Mouse (Mus musculus): Measurements from ENCODE around the gene Krt86.

Krt86 gene

DNA sequence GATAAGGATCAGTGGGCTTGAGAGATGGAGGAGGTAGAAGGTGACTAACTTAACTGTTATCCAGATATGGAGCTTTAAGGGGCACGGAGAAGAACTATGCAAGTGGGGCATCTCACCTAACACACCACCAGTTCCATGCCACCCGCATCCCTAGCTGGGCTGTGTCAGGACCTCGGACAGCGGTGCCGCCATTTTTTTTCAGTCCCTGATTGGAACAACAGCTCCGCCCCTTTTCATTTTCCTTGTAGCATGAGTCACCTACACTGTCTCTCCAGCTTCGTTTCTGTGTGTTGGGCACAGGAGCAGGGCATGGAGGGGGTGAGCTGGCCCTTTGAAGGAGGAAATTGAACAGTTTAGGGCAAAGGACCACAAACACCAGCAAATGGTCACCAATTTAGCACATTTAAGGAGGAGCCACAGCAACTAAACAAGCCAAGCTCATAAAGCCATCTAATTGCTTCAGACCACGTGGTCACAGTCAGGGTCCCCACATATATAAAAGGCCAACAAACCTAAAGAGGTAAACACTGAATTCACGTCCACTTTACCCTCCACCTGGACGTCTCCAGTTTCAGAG lies at the start of gene Krt86:
TSS of gene Krt86 (plus strand) at position 527 of the 577 bp plus-strand sequence.
- no peak for DNase-seq

DNA sequence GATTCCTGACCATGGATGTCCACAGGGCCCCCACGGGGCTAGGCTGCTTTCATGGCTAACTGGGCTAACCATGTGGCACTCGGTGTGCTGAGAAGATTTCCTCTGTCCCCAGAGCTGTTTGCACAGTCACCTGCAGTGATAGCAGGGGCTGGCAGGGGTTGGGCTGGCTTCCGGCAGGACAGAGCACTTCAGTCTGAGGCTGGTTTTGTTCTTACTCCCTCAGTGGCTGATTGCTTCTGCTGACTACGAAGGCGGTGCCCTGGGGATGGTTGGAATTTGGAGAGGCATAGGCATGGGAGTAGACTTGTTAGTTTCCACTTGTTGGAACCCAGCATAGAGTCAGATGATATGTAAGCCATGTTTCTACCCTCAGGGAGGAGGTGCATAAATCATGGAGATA lies 48.4 kb upstream of the Krt86 start:
- no peak for DNase-seq

DNA sequence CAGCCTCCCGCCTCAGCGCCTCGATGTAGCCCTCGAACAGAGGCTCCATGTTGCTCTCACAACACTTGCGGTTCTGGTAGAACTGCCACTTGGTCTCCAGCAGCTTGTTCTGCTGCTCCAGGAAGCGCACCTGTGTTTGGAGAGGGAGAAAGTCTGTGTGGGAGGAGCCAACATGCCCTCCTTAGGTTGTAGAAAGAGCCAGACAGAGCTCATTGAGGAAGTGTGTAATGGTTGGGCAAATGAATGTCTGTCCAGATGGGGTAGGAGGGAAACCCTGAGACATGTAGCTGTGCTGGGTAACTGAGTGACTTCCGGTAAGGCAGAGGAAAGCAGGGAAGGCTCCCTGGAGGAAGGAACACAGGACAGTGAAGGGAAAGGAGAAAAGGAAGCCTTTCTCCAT lies 36.7 kb upstream of the Krt86 start:
- no peak for DNase-seq

DNA sequence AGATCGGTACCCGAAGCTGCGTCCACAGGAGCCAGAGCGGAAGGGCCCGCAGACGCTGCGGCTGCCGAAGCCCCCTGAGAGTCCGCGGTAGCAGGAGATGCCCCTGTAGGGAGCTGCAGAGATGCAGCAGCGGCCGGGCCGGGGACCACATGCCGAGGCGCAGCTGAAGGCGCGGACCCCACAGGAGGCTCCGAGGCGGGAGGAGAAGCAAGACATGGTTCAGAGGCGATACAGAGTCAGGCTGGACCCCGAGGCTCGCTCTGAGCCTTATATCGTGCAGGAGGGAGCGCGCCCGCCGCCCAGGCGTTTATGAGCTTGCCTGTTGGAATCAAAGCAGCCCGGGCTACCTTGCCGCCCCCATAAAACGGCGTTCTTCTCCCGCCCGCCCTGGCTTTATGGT lies 34.7 kb upstream of the Krt86 start, which contains the start of gene Krt87:
TSS of gene Krt87 (minus strand) at position 250 of the 400 bp plus-strand sequence.
- DNase-seq = no peak

DNA sequence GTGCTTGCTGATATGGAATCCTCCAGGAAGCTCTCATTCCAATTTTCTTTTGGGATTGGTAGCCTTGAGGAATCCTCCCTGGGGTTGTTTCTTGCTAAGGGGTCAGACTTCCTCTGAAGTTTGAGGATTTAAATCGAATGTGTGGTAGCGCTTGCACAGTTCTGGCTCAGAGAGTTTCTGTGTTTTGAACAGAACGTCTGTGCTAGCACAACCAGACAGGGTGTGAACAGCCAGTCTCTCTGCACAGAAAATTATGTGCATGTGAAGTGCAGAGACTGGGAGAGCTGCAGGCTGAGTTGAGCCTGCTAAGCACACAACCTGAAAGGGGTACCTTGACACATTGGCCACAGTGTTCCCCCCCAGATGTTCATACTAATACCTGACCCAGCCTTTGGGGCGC lies 32.4 kb upstream of the Krt86 start:
- no peak for DNase-seq

- no peak for DNase-seq
Observed at GRCm38 (mm10) chr15:101446572-101446971, 26.7 kb upstream of the Krt86 start.

DNA sequence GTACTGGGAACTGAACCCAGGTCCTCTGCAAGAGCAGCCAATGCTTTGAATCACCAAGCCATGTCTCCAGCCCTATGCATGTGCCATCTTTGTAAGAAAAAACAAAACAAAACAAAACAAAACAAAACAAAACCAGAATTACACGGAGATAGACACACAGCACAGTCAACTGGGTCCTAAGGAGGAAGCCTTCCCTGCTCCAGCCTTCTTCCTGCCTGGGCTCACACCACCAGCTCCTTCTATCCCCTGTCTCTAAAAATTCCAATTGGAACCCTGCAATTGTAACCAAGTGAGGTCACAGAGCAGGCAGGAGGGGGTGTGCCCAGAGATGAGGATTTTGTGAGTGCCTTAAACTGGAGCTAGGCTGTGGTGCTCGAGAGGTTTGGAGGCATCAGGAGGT lies 25.8 kb upstream of the Krt86 start, which contains the start of gene Krt88:
TSS of gene Krt88 (plus strand) at position 301 of the 400 bp plus-strand sequence.
- DNase-seq = no peak

DNA sequence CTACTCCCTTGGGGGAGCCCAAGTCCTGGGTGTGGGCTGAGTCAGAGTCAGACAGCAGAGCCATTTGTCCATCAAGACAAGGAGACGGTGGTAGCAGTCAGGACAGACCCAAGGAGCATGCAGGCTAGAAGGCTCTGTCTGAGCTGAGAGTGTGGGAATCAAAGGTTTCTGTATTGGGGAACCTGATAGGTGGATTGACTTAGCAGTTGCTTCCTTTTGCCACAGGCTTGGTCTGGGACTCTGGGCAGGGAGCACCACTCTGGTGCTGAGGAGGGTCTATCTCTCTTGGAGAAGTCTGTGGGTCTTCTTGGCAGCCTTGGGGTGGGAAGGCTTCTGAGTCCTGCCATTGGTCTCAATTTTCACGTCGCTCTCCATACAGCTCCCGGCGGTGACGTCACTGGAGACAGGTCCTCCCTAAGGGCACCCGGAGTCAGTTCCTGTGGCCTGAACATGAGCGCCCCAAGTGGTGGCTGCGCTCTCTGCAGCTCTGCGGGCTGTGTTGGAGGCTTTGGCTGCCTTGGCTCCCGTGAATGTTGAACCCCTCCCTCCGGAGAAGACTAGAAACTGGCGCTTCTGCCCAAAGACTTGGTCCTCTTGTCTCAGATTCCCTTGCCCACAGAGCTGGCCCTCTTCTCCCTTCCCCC lies 20.1 kb upstream of the Krt86 start:
- peak; percentile 33 to 35 for DNase-seq

DNA sequence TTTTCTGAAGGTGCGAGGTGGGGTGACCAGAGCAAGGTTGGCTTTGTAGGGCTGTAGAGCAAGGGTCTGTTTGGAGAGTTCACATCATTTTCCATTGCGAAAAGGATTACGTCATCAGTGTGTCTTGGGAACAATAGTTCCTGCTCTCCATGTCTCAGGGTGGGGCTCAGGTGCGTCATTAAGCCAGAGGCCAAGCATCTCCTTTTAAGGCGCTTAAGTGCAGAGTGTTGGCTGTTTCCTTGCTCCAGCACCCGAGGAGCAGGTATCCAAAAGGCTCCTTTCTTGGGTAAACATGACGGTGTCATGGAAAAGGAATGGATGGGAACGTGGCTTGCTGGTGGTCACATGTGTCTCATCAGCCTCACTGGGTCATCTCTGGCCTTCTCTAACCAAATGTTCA lies 18.5 kb upstream of the Krt86 start:
- no peak for DNase-seq

- no peak for DNase-seq
Observed at GRCm38 (mm10) chr15:101455292-101455691, 18.0 kb upstream of the Krt86 start.

- no peak for DNase-seq
Observed at GRCm38 (mm10) chr15:101455891-101456290, 17.4 kb upstream of the Krt86 start.

- DNase-seq = no peak
Observed at GRCm38 (mm10) chr15:101458361-101458930, 14.8 kb upstream of the Krt86 start.

- no peak for DNase-seq
Observed at GRCm38 (mm10) chr15:101459283-101459682, 14.0 kb upstream of the Krt86 start.

- no peak for DNase-seq
Observed at GRCm38 (mm10) chr15:101463651-101464050, 9.6 kb upstream of the Krt86 start, which contains the start of gene Krt81. Gene Krt81 (minus strand): TSS chr15:101463751.

GRCm38 (mm10) chr15:101469093-101469492 lies 4.2 kb upstream of the Krt86 start:
- no peak for DNase-seq

DNA sequence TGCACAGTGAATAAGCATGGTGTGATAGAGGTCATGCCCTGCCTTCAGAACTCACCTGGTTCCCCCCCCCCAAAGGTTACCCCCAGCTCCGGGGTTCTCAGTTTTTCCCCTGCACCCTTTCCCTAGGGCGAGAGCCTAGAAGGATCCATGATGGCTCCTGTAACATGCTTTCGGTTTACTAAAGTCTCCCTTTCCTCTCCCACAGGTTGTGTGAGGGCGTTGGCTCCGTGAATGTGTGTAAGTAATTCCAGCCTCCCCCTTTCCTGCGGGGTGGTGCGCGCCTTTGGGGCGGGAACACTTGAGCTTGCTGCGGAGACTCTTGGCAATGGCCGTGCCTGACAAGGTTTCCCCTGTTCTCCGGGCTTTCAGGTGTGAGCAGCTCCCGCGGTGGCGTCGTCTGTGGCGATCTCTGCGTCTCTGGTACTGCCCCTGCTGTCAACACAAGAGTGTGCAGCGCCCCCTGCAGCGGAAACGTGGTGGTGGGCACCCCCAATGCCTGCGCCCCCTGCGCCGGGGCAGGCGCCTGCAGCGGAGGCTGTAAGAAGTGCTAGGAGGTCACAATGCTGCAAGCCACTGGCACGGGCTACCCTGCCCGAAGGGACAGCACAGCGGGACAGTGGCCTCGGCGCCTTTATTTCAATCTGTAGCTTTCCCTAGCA lies 5.9 kb downstream of the Krt86 start:
- DNase-seq = peak; percentile 45 to 56

DNA sequence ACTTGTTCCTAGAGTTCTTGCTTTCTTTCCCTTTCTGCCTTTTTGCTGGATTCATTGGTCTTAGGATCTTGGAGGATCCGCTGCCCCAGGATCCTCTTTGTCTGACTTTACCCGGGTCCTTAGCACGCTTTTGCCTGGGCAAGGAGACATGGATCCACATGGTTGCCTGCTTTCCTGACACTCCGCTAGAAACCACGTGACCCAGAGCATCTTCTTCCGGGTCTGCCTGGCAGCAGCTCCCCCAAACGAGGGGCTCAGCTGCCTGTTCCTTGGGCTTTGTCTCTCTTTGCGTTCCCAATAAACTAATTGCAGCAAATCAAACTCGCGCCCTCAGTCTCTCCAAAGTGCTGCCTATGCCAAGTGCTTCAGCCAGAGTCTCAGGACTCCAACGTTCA lies 6.4 kb downstream of the Krt86 start:
- DNase-seq = no peak

- DNase-seq = no peak
Observed at GRCm38 (mm10) chr15:101482056-101482455, 8.8 kb downstream of the Krt86 start.

DNA sequence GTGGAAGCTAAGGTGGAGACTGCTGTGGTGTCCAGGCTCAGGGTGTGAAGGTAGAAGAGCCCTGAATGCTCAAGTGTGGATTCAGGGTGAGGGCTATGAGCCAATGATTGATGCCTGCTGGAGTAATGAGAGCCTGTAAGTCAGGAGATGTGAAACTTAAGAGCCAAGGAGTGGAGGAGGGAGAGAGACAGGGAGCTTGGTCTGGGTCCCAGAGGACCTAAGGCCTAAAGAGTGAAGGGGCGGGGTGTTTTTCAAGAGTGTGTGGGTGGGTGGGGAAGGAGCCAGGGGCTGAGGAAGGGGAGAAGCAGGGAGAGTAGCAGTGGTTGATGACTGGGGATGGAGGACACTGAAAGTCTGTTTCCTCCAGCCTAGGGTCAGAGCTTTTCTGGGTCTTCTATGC lies 10.4 kb downstream of the Krt86 start:
- no peak for DNase-seq

DNA sequence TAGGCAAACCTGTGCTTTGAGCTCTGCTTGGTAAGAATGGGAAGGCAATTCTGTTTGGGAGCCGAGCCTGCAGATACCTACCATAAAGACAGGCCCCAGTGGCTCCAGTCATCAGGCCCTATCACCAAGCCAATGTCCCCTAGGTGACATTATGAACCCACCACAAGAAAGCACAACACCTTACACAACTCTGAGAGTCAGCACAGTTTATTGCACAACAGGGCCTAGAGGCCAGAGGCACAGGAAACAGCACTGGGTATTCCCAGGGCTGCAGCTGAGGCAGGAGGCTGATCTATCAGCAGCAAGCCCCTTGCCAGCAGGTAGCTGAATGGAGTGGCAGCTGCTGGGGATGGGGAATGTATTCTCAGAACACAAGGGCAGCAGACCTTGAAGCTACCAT lies 11.7 kb downstream of the Krt86 start:
- DNase-seq = no peak

DNA sequence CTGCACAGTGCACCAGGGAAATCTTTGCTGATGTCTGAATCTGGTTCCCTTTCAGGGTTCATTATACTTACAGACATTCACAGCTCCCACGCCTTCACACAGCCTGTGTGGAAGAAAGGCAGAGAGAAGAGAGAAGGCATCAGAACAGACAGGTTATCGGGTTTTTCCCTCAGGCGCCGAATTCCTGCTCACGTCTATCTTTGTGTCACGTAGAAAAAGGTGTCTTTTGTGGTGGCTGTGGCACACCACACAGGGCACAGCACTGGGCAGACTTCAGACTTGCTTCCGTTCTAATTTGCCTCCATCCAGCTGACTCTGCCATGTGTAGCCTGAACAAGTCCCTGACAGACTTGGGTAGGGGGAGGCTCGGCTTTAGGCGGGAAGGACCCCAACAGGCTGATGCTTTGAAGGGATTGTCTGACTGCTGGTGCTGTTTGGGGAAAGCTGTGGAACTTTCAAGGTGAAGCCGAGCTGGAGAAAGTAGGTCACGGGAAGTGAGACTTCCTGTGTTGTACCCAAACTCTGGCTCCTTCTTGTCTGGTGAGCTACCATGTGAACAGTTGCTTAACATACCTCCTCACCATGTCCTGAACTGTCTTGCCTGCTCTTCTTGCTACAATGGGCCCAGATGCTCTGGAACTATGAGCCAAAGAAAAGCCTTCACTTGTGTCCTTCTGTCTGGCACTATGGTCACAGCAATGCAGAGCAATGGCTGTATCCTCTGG lies 12.8 kb downstream of the Krt86 start:
- peak; percentile 28 to 49 for DNase-seq

DNA sequence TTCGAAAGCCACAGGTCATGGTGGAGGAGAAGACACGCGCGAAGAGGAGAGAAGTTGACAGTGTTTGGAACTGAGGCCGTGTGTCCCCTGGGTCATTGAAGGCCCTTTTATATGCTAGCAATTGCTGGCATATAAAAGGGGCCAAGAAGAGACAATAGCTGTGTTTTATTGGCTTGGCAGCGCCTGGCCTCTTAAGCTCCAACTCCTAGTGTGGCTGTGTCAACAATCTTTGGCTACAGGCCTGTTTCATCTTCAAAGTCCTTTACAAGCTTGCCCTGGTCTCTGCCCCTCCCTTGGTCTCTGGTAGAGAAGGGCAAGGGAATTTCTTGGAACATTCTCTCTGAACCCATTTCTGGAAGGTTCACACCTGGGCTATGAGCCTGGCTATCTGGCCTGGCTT lies 18.2 kb downstream of the Krt86 start, which contains the start of gene Krt83:
TSS of gene Krt83 (minus strand) at position 82 of the 400 bp plus-strand sequence.
- DNase-seq = no peak

DNA sequence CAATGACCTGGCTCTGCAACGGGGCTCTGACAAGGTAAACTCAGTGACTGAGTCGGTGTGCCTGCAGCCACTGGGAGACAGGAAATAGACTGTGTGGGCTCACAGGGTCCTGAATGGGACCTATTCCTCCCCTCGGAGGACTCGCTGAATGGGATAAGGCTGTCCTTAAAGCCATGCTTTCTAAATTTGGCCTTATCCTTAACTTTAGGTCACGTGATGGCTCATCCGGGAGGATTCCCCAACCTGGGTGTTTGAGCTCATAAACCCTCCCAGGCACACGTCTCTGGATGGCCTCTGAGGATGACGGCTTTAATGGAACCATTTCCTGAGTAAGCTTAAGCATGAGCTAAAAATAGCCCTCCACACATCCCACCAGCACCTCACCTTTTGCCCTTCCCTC lies 19.4 kb downstream of the Krt86 start:
- no peak for DNase-seq

Data from thymus, adult 18-20 months (tissue).